Mouse (Mus musculus): ENCODE measurements around the gene Tmem127. TPM values are rescaled to one million over a fixed set of nuclear protein-coding genes. Genes with fewer than 3 reads are reported as not detected.
A peak's percentile ranks its signal among the peaks of the same experiment; 100 is the strongest.
"Not testable (repeated sequence)": the region's sequence is repeated elsewhere in the genome, so short reads cannot be mapped to it uniquely, and the experiment has no call there.

Gene Tmem127
- polyA plus RNA-seq, 1 experiment, result 86.6 TPM

DNA sequence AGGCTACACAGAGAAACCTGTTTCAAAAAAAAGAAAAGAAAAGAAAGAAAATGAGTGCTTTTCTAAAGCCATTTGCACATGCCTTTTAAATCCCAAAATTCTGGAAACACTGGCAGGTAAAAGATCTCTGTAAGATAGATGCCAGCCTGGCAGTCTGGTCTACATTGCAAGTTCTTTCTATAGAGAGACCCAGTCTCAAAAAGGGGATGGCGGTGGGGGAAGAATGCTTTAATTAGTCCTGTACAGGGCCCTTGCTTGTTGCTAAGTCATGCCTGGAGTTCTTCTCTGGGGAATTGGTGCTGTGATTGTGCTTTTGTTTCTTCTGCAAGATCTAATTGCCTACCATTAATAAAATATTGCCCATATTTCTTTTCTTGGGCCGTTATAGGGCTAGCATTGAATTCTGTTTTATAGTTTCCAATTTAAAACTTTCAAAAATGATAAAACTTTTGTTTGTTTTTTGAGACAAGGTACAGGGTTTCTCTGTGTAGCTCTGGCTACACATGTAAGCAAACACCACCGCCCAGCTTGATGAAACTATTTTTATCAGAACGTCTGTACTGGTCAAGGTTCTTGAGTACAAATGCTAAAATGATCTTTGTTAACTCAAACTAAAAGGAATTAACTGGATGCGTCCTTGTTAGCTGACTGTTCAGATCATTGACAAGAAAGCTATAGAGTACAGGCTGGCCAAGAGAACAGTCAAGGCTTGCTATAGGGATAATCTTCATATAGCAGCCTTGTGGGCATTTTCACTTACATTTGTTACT is 28.0 kb downstream of the Tmem127 start:
- Histone ChIP-seq H3K4me1 (ENCODE audit: control insufficient read depth, insufficient read depth, low read length) (peaks cover 3% of the 10 kb centered on the region; the same call in 1 of the 2 replicates), H3K4me3 (replicated peaks; ENCODE audit: extremely low read depth, low read depth, low read length) (no peak overlapping the region)
- TF ChIP-seq CTCF (IDR thresholded peaks at IDR 0.05; ENCODE audit: insufficient read depth, low read length) (no peak), POLR2A (IDR thresholded peaks at IDR 0.05; ENCODE audit: borderline replicate concordance, extremely low read depth, low read depth, low read length) (no peak)
- WGBS, result 68% methylated on average over 5 of the region's 5 CpGs
- no peak for DNase-seq

DNA sequence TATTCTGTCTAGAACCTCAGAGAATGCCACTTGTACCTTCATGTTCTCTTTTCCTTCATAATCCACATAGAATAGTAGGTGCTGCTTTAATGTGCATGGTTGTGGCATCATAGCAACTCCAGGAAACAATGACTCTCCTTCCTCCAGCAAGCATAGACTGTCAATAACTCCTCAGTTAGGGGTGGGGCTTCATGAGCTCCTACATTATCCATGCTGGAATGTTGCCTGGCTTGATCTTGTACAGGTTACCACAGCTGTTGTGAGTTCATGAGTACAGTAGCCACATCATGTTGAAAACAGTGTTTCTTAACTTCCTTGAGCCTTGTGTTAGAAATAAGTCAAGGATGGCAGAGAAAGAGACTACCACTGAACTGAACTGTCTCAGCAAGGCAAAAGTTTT is 30.5 kb downstream of the Tmem127 start:
- TF ChIP-seq CTCF (IDR thresholded peaks at IDR 0.05; ENCODE audit: insufficient read depth, low read length) (no peak), POLR2A (IDR thresholded peaks at IDR 0.05; ENCODE audit: borderline replicate concordance, extremely low read depth, low read depth, low read length) (no peak)
- H3K4me3 ChIP-seq (replicated peaks; ENCODE audit: extremely low read depth, low read depth, low read length), result no peak overlapping the region
- peaks cover 3% of the 10 kb centered on the region; the same call in 1 of the 2 replicates for H3K4me1 ChIP-seq (ENCODE audit: control insufficient read depth, insufficient read depth, low read length)
- DNase-seq, result no peak

DNA sequence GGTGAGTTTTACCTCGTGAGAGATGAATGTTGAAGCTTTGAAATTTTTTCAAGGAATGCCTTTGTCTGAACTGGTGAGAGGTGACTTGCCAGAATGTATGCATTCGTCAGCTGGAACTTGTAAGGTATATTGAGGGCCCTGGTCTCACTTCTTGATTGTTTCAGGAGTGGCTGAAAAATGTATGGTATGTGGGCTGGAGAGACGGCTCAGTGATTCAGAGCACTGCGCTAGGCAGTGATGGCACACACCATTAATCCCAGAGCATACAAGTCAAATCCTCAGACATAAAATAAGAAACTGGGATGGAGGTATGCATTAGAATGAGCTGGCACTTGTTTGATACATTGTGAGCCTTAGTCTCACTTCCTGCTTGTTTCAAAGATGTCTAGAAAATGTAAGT is 44.5 kb downstream of the Tmem127 start:
- DNase-seq, result no peak
- TF ChIP-seq CTCF (IDR thresholded peaks at IDR 0.05; ENCODE audit: insufficient read depth, low read length) (no peak), POLR2A (IDR thresholded peaks at IDR 0.05; ENCODE audit: borderline replicate concordance, extremely low read depth, low read depth, low read length) (no peak)
- Histone ChIP-seq H3K4me3 (replicated peaks; ENCODE audit: extremely low read depth, low read depth, low read length) (no peak overlapping the region), H3K4me1 (ENCODE audit: control insufficient read depth, insufficient read depth, low read length) (no peaks in the 10 kb centered on the region)
- WGBS, result 68% methylated on average over 4 of the region's 4 CpGs

DNA sequence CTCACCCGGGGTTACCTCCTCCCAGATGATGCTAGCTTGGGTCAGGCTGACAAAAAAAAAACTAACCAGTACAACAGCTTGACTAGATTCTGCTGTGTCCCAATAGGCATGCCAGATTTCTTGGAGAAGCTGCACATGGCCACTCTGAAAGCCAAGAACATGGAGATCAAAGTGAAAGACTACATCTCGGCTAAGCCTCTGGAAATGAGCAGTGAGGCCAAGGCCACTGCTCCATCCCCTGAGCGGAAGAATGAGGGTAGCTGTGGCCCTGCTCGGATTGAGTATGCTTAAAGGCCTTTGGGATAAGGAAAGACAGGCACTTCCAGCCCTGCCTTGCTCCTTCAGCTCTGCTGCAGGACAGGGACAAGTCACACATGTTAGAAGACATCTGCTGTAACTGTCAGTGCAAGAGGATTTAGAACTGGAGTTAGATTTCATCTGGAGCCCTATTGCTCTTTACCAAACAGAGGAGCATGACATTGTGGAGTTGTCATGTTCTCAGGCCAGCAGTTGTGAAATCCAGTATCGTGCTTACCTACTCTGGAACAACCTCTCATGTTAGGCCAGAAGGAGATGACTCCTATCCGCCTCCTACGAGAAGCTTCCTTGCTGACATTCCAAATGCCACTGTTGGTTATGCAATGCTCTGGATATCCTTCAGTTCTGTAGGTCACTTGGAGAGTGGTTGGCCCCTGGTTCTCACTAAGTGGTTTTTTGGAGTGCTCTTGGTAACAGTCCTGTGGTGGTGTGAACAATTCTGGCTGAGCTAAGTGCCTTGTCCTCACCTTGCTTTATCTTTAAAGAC is 49.5 kb downstream of the Tmem127 start:
- H3K4me1 ChIP-seq (ENCODE audit: control insufficient read depth, insufficient read depth, low read length), result no peaks in the 10 kb centered on the region
- 77% methylated on average over 7 of the region's 7 CpGs for WGBS
- H3K4me3 ChIP-seq (replicated peaks; ENCODE audit: extremely low read depth, low read depth, low read length), result no peak overlapping the region
- peak; percentile 8 for DNase-seq
- no peak for TF ChIP-seq CTCF (IDR thresholded peaks at IDR 0.05; ENCODE audit: insufficient read depth, low read length)
- TF ChIP-seq POLR2A (IDR thresholded peaks at IDR 0.05; ENCODE audit: borderline replicate concordance, extremely low read depth, low read depth, low read length), result no peak

DNA sequence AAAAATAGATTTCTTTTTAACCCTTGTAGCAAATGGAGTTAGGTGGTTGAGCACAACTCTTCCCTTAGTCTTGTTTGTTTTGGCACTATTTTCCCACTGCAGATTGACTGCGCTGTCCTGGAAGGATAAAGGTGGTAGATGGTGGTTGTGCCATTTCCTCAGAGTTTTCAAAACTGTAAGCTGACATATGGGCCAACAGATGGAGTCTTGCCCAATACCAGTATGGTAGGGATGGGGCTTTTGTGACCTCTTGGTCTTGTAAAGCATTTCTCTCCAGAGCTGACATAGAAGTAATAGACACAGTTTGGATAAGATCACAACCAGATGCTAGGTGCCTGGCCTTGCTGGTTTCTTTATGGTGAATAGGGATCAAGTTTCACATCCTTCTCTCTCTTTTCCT is 50.3 kb downstream of the Tmem127 start:
- no peak overlapping the region for H3K4me3 ChIP-seq (replicated peaks; ENCODE audit: extremely low read depth, low read depth, low read length)
- TF ChIP-seq POLR2A (IDR thresholded peaks at IDR 0.05; ENCODE audit: borderline replicate concordance, extremely low read depth, low read depth, low read length) (no peak), CTCF (IDR thresholded peaks at IDR 0.05; ENCODE audit: insufficient read depth, low read length) (no peak)
- no peaks in the 10 kb centered on the region for H3K4me1 ChIP-seq (ENCODE audit: control insufficient read depth, insufficient read depth, low read length)
- DNase-seq, result no peak
- WGBS, result 91% methylated on average over 1 of the region's 1 CpGs

DNA sequence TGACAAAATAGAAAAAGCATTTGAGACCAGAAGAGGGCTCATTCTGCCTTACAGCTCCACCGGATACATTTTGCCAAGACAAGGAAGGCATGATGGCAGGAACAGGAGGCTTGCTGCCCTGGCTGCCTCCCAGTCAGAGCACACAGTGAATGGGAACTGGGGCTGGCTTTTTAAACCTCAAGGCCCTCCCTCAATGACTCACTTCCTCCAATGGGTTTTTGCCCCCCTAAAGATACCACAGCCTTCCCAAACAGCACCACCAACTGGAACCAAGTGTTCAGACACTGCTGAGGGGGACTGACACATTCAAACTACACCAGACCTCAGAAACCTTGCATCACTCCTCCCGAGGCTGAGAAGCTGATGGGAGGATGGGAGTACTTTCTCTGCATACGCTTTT is 53.0 kb downstream of the Tmem127 start:
- Histone ChIP-seq H3K4me3 (replicated peaks; ENCODE audit: extremely low read depth, low read depth, low read length) (no peak overlapping the region), H3K4me1 (ENCODE audit: control insufficient read depth, insufficient read depth, low read length) (no peaks in the 10 kb centered on the region)
- DNase-seq, result no peak
- TF ChIP-seq CTCF (IDR thresholded peaks at IDR 0.05; ENCODE audit: insufficient read depth, low read length), result no peak
- TF ChIP-seq POLR2A (IDR thresholded peaks at IDR 0.05; ENCODE audit: borderline replicate concordance, extremely low read depth, low read depth, low read length), result no peak
- WGBS, result 80% methylated on average over 3 of the region's 3 CpGs

DNA sequence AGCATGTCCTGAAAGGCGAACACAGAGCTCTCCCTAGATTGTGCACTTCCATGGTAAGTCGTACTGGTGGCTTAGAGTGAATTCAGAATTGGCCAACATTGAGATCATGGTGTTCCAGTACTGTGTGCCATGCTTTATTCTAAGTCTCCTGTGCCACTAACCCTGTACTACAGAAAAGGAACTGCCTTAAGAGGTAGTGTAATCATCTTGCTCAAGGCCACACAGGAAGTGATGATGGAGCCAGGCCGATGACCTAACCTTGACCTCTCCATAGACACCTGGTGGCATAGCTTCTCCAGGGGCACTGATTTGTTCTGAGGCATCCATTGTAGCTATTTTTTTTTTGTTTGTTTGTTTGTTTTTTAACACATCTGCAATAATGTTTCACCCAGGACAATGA is 54.2 kb downstream of the Tmem127 start:
- DNase-seq, result no peak
- H3K4me3 ChIP-seq (replicated peaks; ENCODE audit: extremely low read depth, low read depth, low read length), result no peak overlapping the region
- no peaks in the 10 kb centered on the region for H3K4me1 ChIP-seq (ENCODE audit: control insufficient read depth, insufficient read depth, low read length)
- 90% methylated on average over 3 of the region's 3 CpGs for WGBS
- TF ChIP-seq POLR2A (IDR thresholded peaks at IDR 0.05; ENCODE audit: borderline replicate concordance, extremely low read depth, low read depth, low read length) (no peak), CTCF (IDR thresholded peaks at IDR 0.05; ENCODE audit: insufficient read depth, low read length) (no peak)

DNA sequence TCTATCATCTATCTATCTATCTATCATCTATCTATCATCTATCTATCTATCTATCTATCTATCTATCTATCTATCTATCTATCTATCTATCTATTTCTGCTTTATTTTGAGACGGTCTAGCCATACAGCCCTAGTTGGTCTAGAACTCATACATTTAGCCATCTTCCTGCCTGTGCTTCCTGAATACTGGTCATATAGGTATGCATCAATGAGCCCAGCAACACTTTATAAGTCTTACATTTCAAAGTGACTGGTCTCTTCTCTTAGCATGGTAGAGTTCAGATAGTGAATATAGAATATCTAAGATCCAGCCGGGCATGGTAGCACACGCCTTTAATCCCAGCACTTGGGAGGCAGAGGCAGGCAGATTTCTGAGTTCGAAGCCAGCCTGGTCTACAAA is 56.5 kb downstream of the Tmem127 start:
- H3K4me1 ChIP-seq (ENCODE audit: control insufficient read depth, insufficient read depth, low read length); H3K4me3 ChIP-seq (replicated peaks; ENCODE audit: extremely low read depth, low read depth, low read length); DNase-seq: not testable (repeated sequence)
- WGBS, result 88% methylated on average over 4 of the region's 4 CpGs

DNA sequence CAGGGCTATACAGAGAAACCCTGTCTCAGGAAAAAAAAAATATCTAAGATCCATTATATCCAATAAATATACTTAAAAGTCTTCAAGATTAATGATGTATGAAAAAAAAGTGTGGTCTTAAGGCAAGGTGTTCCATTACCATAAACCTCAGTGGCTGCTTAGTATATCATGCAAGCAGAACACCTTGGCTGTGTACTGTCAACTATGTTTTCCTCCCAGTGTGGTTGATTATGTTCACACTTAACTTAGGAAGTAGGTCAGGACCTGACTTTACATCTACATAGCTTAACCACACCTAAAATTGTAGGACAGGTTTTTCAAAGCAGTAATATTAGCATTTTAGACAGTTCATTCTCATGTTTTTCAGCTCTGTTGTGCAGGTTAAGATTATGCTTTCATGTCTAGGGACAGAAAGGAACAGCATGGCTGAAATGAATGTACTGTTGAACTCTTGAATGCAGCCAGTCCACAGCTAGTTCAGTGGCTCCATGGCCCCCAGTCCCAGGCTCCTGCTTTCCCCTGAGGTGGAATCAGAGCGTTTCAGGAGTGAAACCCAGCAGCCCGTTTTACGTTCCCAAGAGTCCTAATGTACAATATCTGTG is 57.0 kb downstream of the Tmem127 start:
- DNase-seq, result no peak
- 73% methylated on average over 3 of the region's 3 CpGs for WGBS
- no peaks in the 10 kb centered on the region for H3K4me1 ChIP-seq (ENCODE audit: control insufficient read depth, insufficient read depth, low read length)
- no peak overlapping the region for H3K4me3 ChIP-seq (replicated peaks; ENCODE audit: extremely low read depth, low read depth, low read length)
- no peak for TF ChIP-seq POLR2A (IDR thresholded peaks at IDR 0.05; ENCODE audit: borderline replicate concordance, extremely low read depth, low read depth, low read length)
- no peak for TF ChIP-seq CTCF (IDR thresholded peaks at IDR 0.05; ENCODE audit: insufficient read depth, low read length)
